Mouse (Mus musculus): ENCODE measurements around the gene 4933402E13Rik. TPM values are rescaled to one million over a fixed set of nuclear protein-coding genes. Genes with fewer than 3 reads are reported as not detected.

Gene 4933402E13Rik
- not detected for total RNA-seq (2021)
- long read RNA-seq, experiment 1 = 0 reads
- long read RNA-seq, experiment 2 = 0 reads

GRCm38 (mm10) chrX:62283199-62283598 lies at the start of gene 4933402E13Rik:
Gene 4933402E13Rik (plus strand): TSS chrX:62283499.
- intact Hi-C loops (cut with DNase I) = no loop called here

More at GRCm38 (mm10) chrX:62283199-62283598, at the start of gene 4933402E13Rik:
- no peak for DNase-seq

Other genes with a start within 250 kb of the 4933402E13Rik start
- gene 4931400O07Rik, start 184.5 kb downstream of the 4933402E13Rik start, total RNA-seq (2021) = not detected

Measured in heart, postnatal 14 days (tissue).